Comparison of ENCODE assay signal across 12 mouse cellular contexts in genomic region chr4:148885401-148885800, GRCm38 (mm10).
DNase-seq lines count a peak whose midpoint lies in the region; ATAC-seq lines count a peak whose summit lies in the region.
"Had no signal": no experiment of that assay in that cellular context is flagged by ENCODE, and none has a peak within 500 bp of the region (broad histone marks: within the 10 kb centered on the region; RNA-seq: fewer than 3 reads in every experiment).

No protein-coding gene starts in this region.

- H3K27me3 ChIP-seq in heart, embryonic 14.5 days (ENCODE audit: control insufficient read depth, insufficient read depth, low read length), result no peaks in the 10 kb centered on the region; the same call in 1 of the 2 replicates
- peaks cover 10% of the 10 kb centered on the region; the same call in 1 of the 2 replicates for H3K27me3 ChIP-seq in heart, embryonic 11.5 days (ENCODE audit: control insufficient read depth, insufficient read depth, low read length)
- peaks cover 100% of the 10 kb centered on the region for H3K27me3 ChIP-seq in embryonic facial prominence, embryonic 13.5 days
- H3K27me3 ChIP-seq in hindbrain, embryonic 11.5 days (ENCODE audit: control insufficient read depth, insufficient read depth, low read length), result peaks cover 64% of the 10 kb centered on the region
- peaks cover 26% of the 10 kb centered on the region; the same call in 1 of the 2 replicates for H3K27me3 ChIP-seq in midbrain, embryonic 14.5 days (ENCODE audit: control insufficient read depth, insufficient read depth, low read length)

- H3K9me3 ChIP-seq in heart, embryonic 14.5 days (ENCODE audit: control insufficient read depth, low read length), result no peaks in the 10 kb centered on the region
- H3K9me3 ChIP-seq in heart, embryonic 11.5 days (replicated peaks; ENCODE audit: control insufficient read depth, low read length), result no peaks in the 10 kb centered on the region
- H3K9me3 ChIP-seq in embryonic facial prominence, embryonic 13.5 days, result no peaks in the 10 kb centered on the region
- H3K9me3 ChIP-seq in hindbrain, embryonic 11.5 days (ENCODE audit: control insufficient read depth, low read length), result no peaks in the 10 kb centered on the region
- no peaks in the 10 kb centered on the region for H3K9me3 ChIP-seq in midbrain, embryonic 14.5 days (ENCODE audit: control insufficient read depth, low read length)

- H3K27ac ChIP-seq in heart, embryonic 14.5 days (replicated peaks in 1 of 2; ENCODE audit: control insufficient read depth in 1 of 2, insufficient read depth in 1 of 2, low read depth in 2 of 2, low read length in 2 of 2), result no peak overlapping the region; a peak in 1 of 4 replicates
- H3K27ac ChIP-seq in heart, embryonic 11.5 days (ENCODE audit: low read depth, low read length), result no peak overlapping the region
- no peak overlapping the region for H3K27ac ChIP-seq in embryonic facial prominence, embryonic 13.5 days
- H3K27ac ChIP-seq in hindbrain, embryonic 11.5 days (ENCODE audit: low read depth, low read length), result peak overlapping the region; percentile 74
- H3K27ac ChIP-seq in midbrain, embryonic 14.5 days (replicated peaks; ENCODE audit: low read depth, low read length), result peak overlapping the region; percentile 60

- peaks cover 43 to 66% of the 10 kb centered on the region in 2 experiments for H3K4me1 ChIP-seq in heart, embryonic 14.5 days (ENCODE audit: control insufficient read depth in 2 of 2, insufficient read depth in 2 of 2, low read length in 2 of 2)
- peaks cover 50% of the 10 kb centered on the region for H3K4me1 ChIP-seq in heart, embryonic 11.5 days (ENCODE audit: control insufficient read depth, insufficient read depth, low read length)
- peaks cover 25% of the 10 kb centered on the region for H3K4me1 ChIP-seq in embryonic facial prominence, embryonic 13.5 days
- H3K4me1 ChIP-seq in hindbrain, embryonic 11.5 days (replicated peaks; ENCODE audit: control insufficient read depth, insufficient read depth, low read length), result peaks cover 22% of the 10 kb centered on the region
- peaks cover 39% of the 10 kb centered on the region for H3K4me1 ChIP-seq in midbrain, embryonic 14.5 days (ENCODE audit: control insufficient read depth, insufficient read depth, low read length)

- H3K4me2 ChIP-seq in heart, embryonic 14.5 days (ENCODE audit: low read length), result peak overlapping the region; percentile 18; the same call in 1 of the 2 replicates
- H3K4me2 ChIP-seq in heart, embryonic 11.5 days, result no peak overlapping the region
- H3K4me2 ChIP-seq in embryonic facial prominence, embryonic 13.5 days, result peak overlapping the region; percentile 7; the same call in 1 of the 2 replicates
- H3K4me2 ChIP-seq in hindbrain, embryonic 11.5 days (replicated peaks; ENCODE audit: low read depth, low read length), result no peak overlapping the region
- no peak overlapping the region for H3K4me2 ChIP-seq in midbrain, embryonic 14.5 days (ENCODE audit: low read length)

- ATAC-seq in heart, embryonic 14.5 days (ENCODE audit: insufficient number of reproducible peaks, insufficient read depth, low FRiP score, low read depth), result no peak
- no peak for ATAC-seq in heart, embryonic 11.5 days (replicated peaks; ENCODE audit: insufficient number of reproducible peaks, low FRiP score, low TSS enrichment)
- ATAC-seq in embryonic facial prominence, embryonic 13.5 days (ENCODE audit: insufficient number of reproducible peaks, insufficient read depth, low FRiP score, low TSS enrichment, low read depth), result no peak
- ATAC-seq in hindbrain, embryonic 11.5 days (ENCODE audit: low FRiP score), result peak; percentile 60
- peak; percentile 61 for ATAC-seq in midbrain, embryonic 14.5 days (ENCODE audit: low FRiP score, low TSS enrichment)
- ATAC-seq: inflammation-experienced regulatory T-cells, adult 6 months had no signal

- peak; percentile 50 for DNase-seq in hindbrain, embryonic 11.5 days (ENCODE audit: low spot score)
- peak; percentile 64 for DNase-seq in midbrain, embryonic 14.5 days
- DNase-seq in adrenal gland, adult 2 months, result no peak
- no peak for DNase-seq in gastrocnemius, adult 18-20 months (ENCODE audit: low spot score)
- no peak for DNase-seq in spleen, postnatal 36 days (ENCODE audit: low spot score in 2 of 2)
- DNase-seq: cerebellum, adult 18-20 months; lung, adult 2 months; thymus, postnatal 4 days had no signal

- no peaks in the 10 kb centered on the region for H3K36me3 ChIP-seq in heart, embryonic 14.5 days (ENCODE audit: control insufficient read depth, insufficient read depth, low read length)
- no peaks in the 10 kb centered on the region for H3K36me3 ChIP-seq in heart, embryonic 11.5 days (ENCODE audit: control insufficient read depth, insufficient read depth, low read length)
- H3K36me3 ChIP-seq in embryonic facial prominence, embryonic 13.5 days, result no peaks in the 10 kb centered on the region
- no peaks in the 10 kb centered on the region for H3K36me3 ChIP-seq in hindbrain, embryonic 11.5 days (ENCODE audit: control insufficient read depth, insufficient read depth, low read length)
- no peaks in the 10 kb centered on the region for H3K36me3 ChIP-seq in midbrain, embryonic 14.5 days (ENCODE audit: control insufficient read depth, insufficient read depth, low read length)

- no peak overlapping the region for H3K4me3 ChIP-seq in heart, embryonic 14.5 days (ENCODE audit: control insufficient read depth in 1 of 2, insufficient read depth in 1 of 2, low read depth in 1 of 2, low read length in 2 of 2)
- H3K4me3 ChIP-seq in heart, embryonic 11.5 days (ENCODE audit: low read depth, low read length), result no peak overlapping the region
- H3K4me3 ChIP-seq in embryonic facial prominence, embryonic 13.5 days, result no peak overlapping the region
- H3K4me3 ChIP-seq in hindbrain, embryonic 11.5 days (ENCODE audit: low read depth, low read length), result no peak overlapping the region
- no peak overlapping the region for H3K4me3 ChIP-seq in midbrain, embryonic 14.5 days (replicated peaks; ENCODE audit: low read depth, low read length)

- 34% methylated on average over 10 of the region's 10 CpGs for WGBS in heart, embryonic 14.5 days
- WGBS in heart, embryonic 11.5 days (ENCODE audit: insufficient replicate concordance), result 48% methylated on average over 10 of the region's 10 CpGs
- WGBS in embryonic facial prominence, embryonic 13.5 days, result 34% methylated on average over 10 of the region's 10 CpGs
- 22% methylated on average over 10 of the region's 10 CpGs for WGBS in hindbrain, embryonic 11.5 days
- 4% methylated on average over 10 of the region's 10 CpGs for WGBS in midbrain, embryonic 14.5 days

- H3K9ac ChIP-seq in heart, embryonic 14.5 days (ENCODE audit: low read length), result peak overlapping the region; percentile 42; the same call in 1 of the 2 replicates
- no peak overlapping the region for H3K9ac ChIP-seq in heart, embryonic 11.5 days (ENCODE audit: low read depth, low read length)
- no peak overlapping the region for H3K9ac ChIP-seq in embryonic facial prominence, embryonic 13.5 days
- H3K9ac ChIP-seq in hindbrain, embryonic 11.5 days (ENCODE audit: low read depth, low read length), result no peak overlapping the region
- no peak overlapping the region; the same call in 1 of the 2 replicates for H3K9ac ChIP-seq in midbrain, embryonic 14.5 days (replicated peaks; ENCODE audit: low read length)

Comparison
In these comparisons a context has a peak if more than half of its experiments do, and no peak if none do; other contexts are left out.
1. H3K4me2 ChIP-seq: peak in heart, embryonic 14.5 days (single experiment) and embryonic facial prominence, embryonic 13.5 days (single experiment); none in heart, embryonic 11.5 days (single experiment), hindbrain, embryonic 11.5 days (single experiment) and midbrain, embryonic 14.5 days (single experiment).
2. ATAC-seq: peak in hindbrain, embryonic 11.5 days (single experiment) and midbrain, embryonic 14.5 days (single experiment); none in heart, embryonic 14.5 days (single experiment), heart, embryonic 11.5 days (single experiment) and embryonic facial prominence, embryonic 13.5 days (single experiment).
3. H3K27ac ChIP-seq: peak in hindbrain, embryonic 11.5 days (single experiment) and midbrain, embryonic 14.5 days (single experiment); none in heart, embryonic 14.5 days (0 of 2), heart, embryonic 11.5 days (single experiment) and embryonic facial prominence, embryonic 13.5 days (single experiment).
4. DNase-seq: peak in hindbrain, embryonic 11.5 days (single experiment) and midbrain, embryonic 14.5 days (single experiment); none in adrenal gland, adult 2 months (single experiment), gastrocnemius, adult 18-20 months (single experiment) and spleen, postnatal 36 days (0 of 2).